Mouse (Mus musculus): ENCODE measurements around the gene Olfr292. TPM values are rescaled to one million over a fixed set of nuclear protein-coding genes. Genes with fewer than 3 reads are reported as not detected.

Gene Olfr292
- not detected for polyA plus RNA-seq (2017; shearing (Covaris generic))

- no peak for ATAC-seq
These were observed at the start of gene Olfr292 for GRCm38 (mm10) chr7:86688030-86688429. TSS of gene Olfr292 (plus strand) at chr7:86688330.

- no peak for ATAC-seq
These were observed 39.4 kb upstream of the Olfr292 start, which contains the start of gene Olfr293 for GRCm38 (mm10) chr7:86648761-86649160. TSS of gene Olfr293 (plus strand) at chr7:86649061.

DNA sequence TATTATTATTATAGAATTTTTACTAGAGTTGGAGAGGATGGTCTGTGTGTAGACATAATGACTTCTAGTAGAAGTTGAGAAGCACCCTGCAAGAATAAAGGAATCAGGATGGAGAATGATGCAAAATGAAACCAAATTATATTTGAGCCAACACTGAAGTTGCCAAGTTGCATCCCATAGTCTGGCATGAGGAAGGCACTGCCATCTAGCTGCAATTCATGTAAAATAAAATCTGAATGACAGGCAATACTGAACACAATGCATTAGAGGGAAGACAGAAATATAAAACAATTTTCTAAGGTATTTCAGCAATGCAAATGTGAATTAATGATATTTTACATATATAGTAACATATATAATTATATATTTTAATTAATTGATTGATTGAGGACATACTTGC, 36.9 kb downstream of the Olfr292 start:
- ATAC-seq: no peak

Other genes with a start within 250 kb of the Olfr292 start
- not detected for gene Olfr299, start 228.4 kb upstream of the Olfr292 start, polyA plus RNA-seq (2017; shearing (Covaris generic))
- gene Olfr298, start 195.8 kb upstream of the Olfr292 start, polyA plus RNA-seq (2017; shearing (Covaris generic)): not detected
- not detected for gene Olfr297, start 168.4 kb upstream of the Olfr292 start, polyA plus RNA-seq (2017; shearing (Covaris generic))
- gene Olfr295, start 104.5 kb upstream of the Olfr292 start, polyA plus RNA-seq (2017; shearing (Covaris generic)): not detected
- gene Olfr294, start 71.7 kb upstream of the Olfr292 start, polyA plus RNA-seq (2017; shearing (Covaris generic)): not detected
- not detected for gene Olfr293, start 39.3 kb upstream of the Olfr292 start, polyA plus RNA-seq (2017; shearing (Covaris generic))
- gene Folh1, start 87.6 kb downstream of the Olfr292 start, polyA plus RNA-seq (2017; shearing (Covaris generic)): not detected
- not detected for gene Vmn2r77, start 106.7 kb downstream of the Olfr292 start, polyA plus RNA-seq (2017; shearing (Covaris generic))
- not detected for gene Vmn2r78, start 226.8 kb downstream of the Olfr292 start, polyA plus RNA-seq (2017; shearing (Covaris generic))

All from inflammation-experienced regulatory T-cells, adult 6 months (primary cell).